ENCODE assay signal across 27 mouse cellular contexts in genomic region chr6:85362610-85363009, GRCm38 (mm10). TPM values are rescaled to one million over a fixed set of nuclear protein-coding genes. Genes with fewer than 3 reads are reported as not detected.
A peak's percentile ranks its signal among the peaks of the same experiment; 100 is the strongest.
DNase-seq lines count a peak whose midpoint lies in the region; ATAC-seq and TF ChIP-seq lines count a peak whose summit lies in the region.
"Had no signal": no experiment of that assay in that cellular context is flagged by ENCODE, and none has a peak within 500 bp of the region (broad histone marks: within the 10 kb centered on the region; RNA-seq: fewer than 3 reads in every experiment).

No protein-coding gene starts in this region.

- ATAC-seq in cerebellum, adult (ENCODE audit: insufficient number of reproducible peaks, low FRiP score, low TSS enrichment), result no peak
- no peak for ATAC-seq in heart, embryonic 13.5 days (ENCODE audit: extremely low read depth, insufficient number of reproducible peaks, low FRiP score, low TSS enrichment)
- ATAC-seq in heart, postnatal 0 days (ENCODE audit: insufficient read depth, low read depth), result no peak
- no peak for ATAC-seq in heart, embryonic 11.5 days (replicated peaks; ENCODE audit: insufficient number of reproducible peaks, low FRiP score, low TSS enrichment)
- ATAC-seq: activated CD4-positive, CD25-positive, alpha-beta regulatory T cell, adult 4 months; forebrain, embryonic 15.5 days; hindbrain, embryonic 16.5 days; intestine, embryonic 15.5 days had no signal

- H3K4me1 ChIP-seq in heart, embryonic 13.5 days, result peaks cover 91% of the 10 kb centered on the region
- peaks cover 69% of the 10 kb centered on the region for H3K4me1 ChIP-seq in heart, postnatal 0 days (ENCODE audit: control insufficient read depth, insufficient read depth)
- H3K4me1 ChIP-seq in heart, embryonic 11.5 days (ENCODE audit: control insufficient read depth, insufficient read depth, low read length), result peaks cover 44% of the 10 kb centered on the region

- TF ChIP-seq EP300 in heart, postnatal 0 days (IDR thresholded peaks at IDR 0.05; ENCODE audit: low read depth), result no peak

- no peak for TF ChIP-seq CTCF in heart, postnatal 0 days (IDR thresholded peaks at IDR 0.05; ENCODE audit: low read depth)

- 83% methylated on average over 5 of the region's 5 CpGs for WGBS in heart, embryonic 13.5 days
- 54% methylated on average over 5 of the region's 5 CpGs for WGBS in heart, postnatal 0 days
- WGBS in heart, embryonic 11.5 days (ENCODE audit: insufficient replicate concordance), result 76% methylated on average over 5 of the region's 5 CpGs

- no peak overlapping the region for H3K4me2 ChIP-seq in heart, embryonic 13.5 days
- no peak overlapping the region for H3K4me2 ChIP-seq in heart, postnatal 0 days (ENCODE audit: low read depth, low read length)
- H3K4me2 ChIP-seq in heart, embryonic 11.5 days, result no peak overlapping the region
- H3K4me2 ChIP-seq: embryonic facial prominence, embryonic 13.5 days; forebrain, embryonic 12.5 days; forebrain, embryonic 15.5 days; hindbrain, embryonic 13.5 days; intestine, embryonic 15.5 days had no signal

- DNase-seq in cerebellum, adult 11-12 months, result peak; percentile 26
- DNase-seq in heart, adult 18-20 months, result no peak
- DNase-seq in heart, postnatal 0 days (ENCODE audit: low spot score), result no peak
- peak; percentile 66 for DNase-seq in brain, adult 2 months (ENCODE audit: low read depth, low spot score)
- DNase-seq: adrenal gland, adult 8-10 months; adrenal gland, postnatal 25 days; cerebellum, adult 11 months; cerebellum, adult 8-10 months; cerebellum, postnatal 10 days; cerebellum, postnatal 36 days; embryo, embryonic 11 days; gastrocnemius, adult 2 months; gastrocnemius, postnatal 14 days; kidney, adult 11 months had no signal

- no peaks in the 10 kb centered on the region for H3K9me3 ChIP-seq in heart, embryonic 13.5 days
- H3K9me3 ChIP-seq in heart, postnatal 0 days (replicated peaks; ENCODE audit: control insufficient read depth, low read length), result no peaks in the 10 kb centered on the region
- no peaks in the 10 kb centered on the region for H3K9me3 ChIP-seq in heart, embryonic 11.5 days (replicated peaks; ENCODE audit: control insufficient read depth, low read length)
- H3K9me3 ChIP-seq: embryonic facial prominence, embryonic 10.5 days; embryonic facial prominence, embryonic 13.5 days; forebrain, embryonic 12.5 days; forebrain, embryonic 15.5 days; hindbrain, embryonic 10.5 days; hindbrain, embryonic 13.5 days; intestine, embryonic 15.5 days had no signal

- peaks cover 23% of the 10 kb centered on the region; the same call in 1 of the 2 replicates for H3K36me3 ChIP-seq in heart, embryonic 13.5 days
- H3K36me3 ChIP-seq in heart, postnatal 0 days (replicated peaks; ENCODE audit: control insufficient read depth, insufficient read depth, low read length), result no peaks in the 10 kb centered on the region; the same call in 1 of the 2 replicates
- no peaks in the 10 kb centered on the region for H3K36me3 ChIP-seq in heart, embryonic 11.5 days (ENCODE audit: control insufficient read depth, insufficient read depth, low read length)
- H3K36me3 ChIP-seq: embryonic facial prominence, embryonic 10.5 days; embryonic facial prominence, embryonic 13.5 days; forebrain, embryonic 12.5 days; forebrain, embryonic 15.5 days; hindbrain, embryonic 10.5 days; intestine, embryonic 15.5 days had no signal

- no peak overlapping the region for H3K4me3 ChIP-seq in heart, embryonic 13.5 days
- H3K4me3 ChIP-seq in heart, postnatal 0 days (ENCODE audit: low read depth, low read length), result no peak overlapping the region
- H3K4me3 ChIP-seq in heart, embryonic 11.5 days (ENCODE audit: low read depth, low read length), result no peak overlapping the region
- H3K4me3 ChIP-seq: embryonic facial prominence, embryonic 10.5 days; embryonic facial prominence, embryonic 13.5 days; erythroblast, embryonic 14.5 days; forebrain, embryonic 12.5 days; forebrain, embryonic 15.5 days; gastrocnemius, adult 2 months; hindbrain, embryonic 10.5 days; hindbrain, embryonic 13.5 days; intestine, embryonic 15.5 days had no signal

- no peaks in the 10 kb centered on the region for H3K27me3 ChIP-seq in heart, embryonic 13.5 days (replicated peaks)
- no peaks in the 10 kb centered on the region for H3K27me3 ChIP-seq in heart, postnatal 0 days (ENCODE audit: control insufficient read depth, insufficient read depth, low read length)
- H3K27me3 ChIP-seq in heart, embryonic 11.5 days (ENCODE audit: control insufficient read depth, insufficient read depth, low read length), result no peaks in the 10 kb centered on the region
- H3K27me3 ChIP-seq: embryonic facial prominence, embryonic 13.5 days; forebrain, embryonic 12.5 days; forebrain, embryonic 15.5 days; hindbrain, embryonic 13.5 days; intestine, embryonic 15.5 days had no signal

- H3K9ac ChIP-seq in heart, embryonic 13.5 days, result 0 out of 2 replicates have a peak overlapping the region, but pooled peaks have one; percentile 37
- no peak overlapping the region for H3K9ac ChIP-seq in heart, postnatal 0 days (replicated peaks; ENCODE audit: low read depth, low read length)
- H3K9ac ChIP-seq in heart, embryonic 11.5 days (ENCODE audit: low read depth, low read length), result no peak overlapping the region
- H3K9ac ChIP-seq: embryonic facial prominence, embryonic 13.5 days; forebrain, embryonic 12.5 days; forebrain, embryonic 15.5 days; hindbrain, embryonic 13.5 days; intestine, embryonic 15.5 days had no signal

- peak overlapping the region; percentile 96 for H3K27ac ChIP-seq in heart, embryonic 13.5 days (replicated peaks)
- H3K27ac ChIP-seq in heart, postnatal 0 days (ENCODE audit: low read depth), result peak overlapping the region; percentile 92; the same call in 1 of the 2 replicates
- H3K27ac ChIP-seq in heart, embryonic 11.5 days (ENCODE audit: low read depth, low read length), result no peak overlapping the region
- H3K27ac ChIP-seq: embryonic facial prominence, embryonic 10.5 days; embryonic facial prominence, embryonic 13.5 days; forebrain, embryonic 12.5 days; forebrain, embryonic 15.5 days; gastrocnemius, adult 2 months; hindbrain, embryonic 10.5 days; hindbrain, embryonic 13.5 days; intestine, embryonic 15.5 days had no signal

RNA-seq across cellular contexts. Expression of gene Rab11fip5, which starts 11.8 kb away (rescaled TPM):
- polyA plus RNA-seq in heart, embryonic 13.5 days (2015; fragmentation: Nextera tagmentation; extraction: Ambion mirVana), result 38.7 and 45.2 TPM in 2 replicates
- total RNA-seq in heart, adult 18-20 months (2021), result 10 to 100 TPM; 56.3 to 75.5 TPM
- total RNA-seq in heart, postnatal 0 days (2014; rRNA removed; ENCODE audit: low replicate concordance), result 86.7 and 91.3 TPM in 2 replicates
- 35.3 and 38.2 TPM in 2 replicates for polyA plus RNA-seq in heart, postnatal 0 days (2015; fragmentation: Nextera tagmentation; extraction: Ambion mirVana)
- polyA plus RNA-seq in heart, embryonic 11.5 days (2014; fragmentation: Nextera tagmentation; extraction: Ambion mirVana), result 16.1 and 17.5 TPM in 2 replicates

RNA-seq across cellular contexts. Expression of gene Sfxn5, which starts 29.4 kb away (rescaled TPM):
- 3.3 and 4.6 TPM in 2 replicates for polyA plus RNA-seq in heart, embryonic 13.5 days (2015; fragmentation: Nextera tagmentation; extraction: Ambion mirVana)
- 1 to 10 TPM; 2.8 to 5.7 TPM for total RNA-seq in heart, adult 18-20 months (2021)
- 4.8 and 9.5 TPM in 2 replicates for total RNA-seq in heart, postnatal 0 days (2014; rRNA removed; ENCODE audit: low replicate concordance)
- polyA plus RNA-seq in heart, postnatal 0 days (2015; fragmentation: Nextera tagmentation; extraction: Ambion mirVana), result 2.2 and 2.7 TPM in 2 replicates
- polyA plus RNA-seq in heart, embryonic 11.5 days (2014; fragmentation: Nextera tagmentation; extraction: Ambion mirVana), result 3.6 and 5.6 TPM in 2 replicates

Comparison
In these comparisons a context has a peak if more than half of its experiments do, and no peak if none do; other contexts are left out.
1. DNase-seq: peak in cerebellum, adult 11-12 months (single experiment) and brain, adult 2 months (single experiment); none in heart, adult 18-20 months (0 of 2) and heart, postnatal 0 days (single experiment).